Mouse (Mus musculus): ENCODE measurements at regions not wholly inside any gene's neighbourhood (a gene's known extent, or its start where the extent isn't known, plus 50 kb on each side); places are given as distances from the start of the nearest gene placed in this dataset.

DNA sequence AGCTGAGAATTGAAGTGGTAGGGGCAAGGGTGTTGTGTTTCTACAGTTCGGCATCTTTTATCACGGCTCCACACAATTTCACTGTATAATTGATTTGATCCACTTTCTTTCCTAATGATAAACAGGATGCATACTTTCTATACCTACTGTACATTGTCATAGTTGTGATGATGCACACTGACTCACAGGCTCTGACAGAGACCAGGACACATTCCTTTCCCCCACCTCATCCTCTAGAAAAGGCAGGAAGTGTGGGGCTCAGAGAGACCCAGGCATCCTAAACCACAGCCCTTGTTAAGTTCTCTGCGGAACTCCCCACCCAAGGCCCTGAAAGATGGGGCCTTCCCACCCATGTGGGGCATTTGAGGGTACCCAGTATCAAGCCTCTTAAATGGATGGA, 117.5 kb upstream of the Max start:
- no peak for TF ChIP-seq CTCF (IDR thresholded peaks at IDR 0.05; ENCODE audit: insufficient read depth, low read length)
- no peak for TF ChIP-seq POLR2A (IDR thresholded peaks at IDR 0.05; ENCODE audit: borderline replicate concordance, extremely low read depth, low read depth, low read length)
